In genomic region chr3:154971626-154972025, GRCm38 (mm10) we compare ENCODE assay signal across 16 mouse cellular contexts.
"Had no signal": no experiment of that assay in that cellular context is flagged by ENCODE, and none has a peak within 500 bp of the region (broad histone marks: within the 10 kb centered on the region; RNA-seq: fewer than 3 reads in every experiment).

No protein-coding gene starts in this region.

- H3K27ac ChIP-seq: neural tube, embryonic 13.5 days; neural tube, embryonic 15.5 days; stomach, embryonic 15.5 days; stomach, postnatal 0 days had no signal

- H3K9ac ChIP-seq: neural tube, embryonic 13.5 days; neural tube, embryonic 15.5 days; stomach, embryonic 15.5 days had no signal

- H3K4me2 ChIP-seq: neural tube, embryonic 13.5 days; neural tube, embryonic 15.5 days; stomach, embryonic 15.5 days had no signal

- H3K9me3 ChIP-seq: neural tube, embryonic 13.5 days; neural tube, embryonic 15.5 days; stomach, embryonic 15.5 days had no signal

- H3K36me3 ChIP-seq: neural tube, embryonic 13.5 days; neural tube, embryonic 15.5 days; stomach, embryonic 15.5 days had no signal

- H3K4me3 ChIP-seq: neural tube, embryonic 13.5 days; neural tube, embryonic 15.5 days; stomach, embryonic 15.5 days had no signal

- DNase-seq: retina, postnatal 1 day; right cerebral cortex, adult 18-20 months; right cerebral cortex, postnatal 14 days; right cerebral cortex, postnatal 25 days; right cerebral cortex, postnatal 4 days; spleen, adult 18-20 months; thymus, adult 18-20 months; thymus, adult 2 months; thymus, postnatal 14 days; thymus, postnatal 25 days; thymus, postnatal 36 days; thymus, postnatal 4 days had no signal

- H3K27me3 ChIP-seq: neural tube, embryonic 13.5 days; neural tube, embryonic 15.5 days; stomach, embryonic 15.5 days had no signal

- H3K4me1 ChIP-seq: neural tube, embryonic 13.5 days; neural tube, embryonic 15.5 days; stomach, embryonic 15.5 days had no signal
